Mouse (Mus musculus) G1E (cell line): Measurements from ENCODE around the gene Gm17571.

Source experiments
- CTCF ChIP-seq: IDR thresholded peaks from 2 replicates; pipeline ENCODE4 v1.5.1; 2012; ENCODE audit warnings: low read depth, low read length, inconsistent platforms, mixed read lengths
- GATA1 ChIP-seq: IDR thresholded peaks from 2 replicates; pipeline ENCODE4 v1.6.1; 2012; ENCODE audit warnings: borderline replicate concordance, low read length, inconsistent platforms, mixed read lengths
- GATA2 ChIP-seq: IDR thresholded peaks from 2 replicates; pipeline ENCODE4 v1.6.1; 2012; ENCODE audit warnings: low read depth, low read length, inconsistent platforms, borderline replicate concordance
- POLR2AphosphoS5 ChIP-seq: IDR thresholded peaks from 2 replicates; pipeline ENCODE4 v1.6.1; 2012; ENCODE audit warnings: low read depth, low read length, inconsistent platforms; ENCODE audit not compliant: insufficient replicate concordance
- TAL1 ChIP-seq: conservative IDR thresholded peaks from 2 replicates; pipeline ENCODE4 v1.6.1; 2012; ENCODE audit warnings: low read depth, low read length, inconsistent platforms, mixed read lengths

- TF ChIP-seq CTCF (no peak), POLR2AphosphoS5 (no peak), GATA1 (no peak), TAL1 (no peak), GATA2 (no peak)
Measured at GRCm38 (mm10) chr9:13491107-13491506, 44.6 kb upstream of the Gm17571 start.
